Mouse (Mus musculus) midbrain, postnatal 0 days (tissue): ENCODE data around the gene Ppcdc. TPM values are rescaled to one million over a fixed set of nuclear protein-coding genes. Genes with fewer than 3 reads are reported as not detected.

Experiments used
- ATAC-seq: fragments of 200-750 bp; cut with Nextera tagmentation; 2 replicates; pipeline ENCODE4 v1.8.0; 2017; ENCODE audit warnings: moderate number of reproducible peaks, mild to moderate bottlenecking, moderate TSS enrichment, moderate library complexity; ENCODE audit not compliant: low FRiP score
- DNase-seq: peaks from one replicate; pipeline ENCODE4 v3.0.0-alpha.2; 2015; ENCODE audit warnings: low spot score
- H3K27ac ChIP-seq: fragments of 300-500 bp; sonication (generic); 2 replicates; pipeline ENCODE4 v1.5.1; 2014; ENCODE audit warnings: low read depth, mild to moderate bottlenecking, low read length, mixed read lengths
- H3K27me3 ChIP-seq: fragments of 300-500 bp; sonication (generic); 2 replicates; pipeline ENCODE4 v1.6.1; 2014; ENCODE audit warnings: low read length, control low read depth, mixed read lengths; ENCODE audit not compliant: insufficient read depth
- H3K36me3 ChIP-seq: fragments of 300-500 bp; sonication (generic); 2 replicates; pipeline ENCODE4 v1.6.1; 2014; ENCODE audit warnings: low read length, control low read depth, mixed read lengths; ENCODE audit not compliant: insufficient read depth
- H3K4me1 ChIP-seq: fragments of 300-500 bp; sonication (generic); 2 replicates; pipeline ENCODE4 v1.6.1; 2014; ENCODE audit warnings: mild to moderate bottlenecking, control low read depth, antibody characterized with exemption, low read length, mixed read lengths; ENCODE audit not compliant: insufficient read depth
- H3K4me2 ChIP-seq: fragments of 300-500 bp; sonication (generic); 2 replicates; pipeline ENCODE4 v1.6.1; 2014; ENCODE audit warnings: low read depth, mild to moderate bottlenecking, low read length, mixed read lengths; ENCODE audit not compliant: poor library complexity, severe bottlenecking
- H3K4me3 ChIP-seq: fragments of 300-500 bp; sonication (generic); 2 replicates; pipeline ENCODE4 v1.5.1; 2014; ENCODE audit warnings: low read depth, mild to moderate bottlenecking, low read length, moderate library complexity
- H3K9ac ChIP-seq: fragments of 300-500 bp; sonication (generic); replicated peaks from 2 replicates; pipeline ENCODE4 v1.6.1; 2014; ENCODE audit warnings: mild to moderate bottlenecking, low read length, moderate library complexity, mixed read lengths; ENCODE audit not compliant: poor library complexity, severe bottlenecking
- H3K9me3 ChIP-seq: fragments of 300-500 bp; sonication (generic); 2 replicates; pipeline ENCODE4 v1.6.1; 2016; ENCODE audit warnings: low read length, control low read depth
- CTCF ChIP-seq: IDR thresholded peaks from 2 replicates; pipeline ENCODE4 v1.5.1; 2016; ENCODE audit warnings: antibody characterized with exemption, mild to moderate bottlenecking
- WGBS: fragments of 180-500 bp; shearing (Covaris S2); extraction: QIAGEN DNeasy Blood & Tissue Kit; methylation state at CpG from one replicate; pipeline ENCODE4 v1.1.7; 2014; 5-methylcytosine and 5-hydroxymethylcytosine counted together
- polyA plus RNA-seq: library from polyadenylated mRNA; unstranded; fragments of >200 nt; fragmentation: Nextera tagmentation; extraction: Ambion mirVana; gene quantifications from 2 replicates; pipeline ENCODE4 v1.2.1, GENCODE M21; 2015
- total RNA-seq: library from RNA; depleted of rRNA; stranded (reverse); fragments of >200 nt; gene quantifications from 2 replicates; pipeline ENCODE4 v1.2.3, GENCODE M21; 2014

Ppcdc gene
- total and polyA plus RNA-seq, 2 experiments from 2014 or later, result 17.6 to 29.7 TPM

DNA sequence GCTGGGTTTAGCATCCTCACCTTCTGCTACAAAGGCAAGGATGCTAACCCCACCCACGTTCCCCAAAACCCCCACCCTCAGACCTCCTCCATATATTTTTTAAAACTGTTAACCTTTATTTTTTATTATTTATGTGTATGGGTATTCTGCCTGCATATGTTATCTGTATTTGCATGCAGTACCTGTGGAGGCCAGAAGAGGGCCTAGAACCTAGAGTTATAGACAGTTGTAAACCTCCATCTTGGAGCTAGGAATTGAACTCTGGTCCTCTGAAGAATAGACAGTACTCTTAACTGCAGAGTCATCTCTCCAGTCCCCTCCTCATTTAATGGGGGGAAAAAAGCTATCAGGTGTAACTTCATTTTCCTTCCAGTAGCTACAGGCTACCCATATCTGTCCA lies 9.8 kb upstream of the Ppcdc start:
- Histone ChIP-seq H3K36me3 (peaks cover 52% of the 10 kb centered on the region), H3K4me3 (no peak overlapping the region), H3K4me2 (no peak overlapping the region), H3K27ac (no peak overlapping the region), H3K4me1 (no peaks in the 10 kb centered on the region), H3K27me3 (no peaks in the 10 kb centered on the region), H3K9me3 (no peaks in the 10 kb centered on the region), H3K9ac (no peak overlapping the region)
- peak; percentile 68 for TF ChIP-seq CTCF
- DNase-seq, result no peak
- WGBS, result 78% methylated on average over 1 of the region's 1 CpGs
- ATAC-seq, result no peak

DNA sequence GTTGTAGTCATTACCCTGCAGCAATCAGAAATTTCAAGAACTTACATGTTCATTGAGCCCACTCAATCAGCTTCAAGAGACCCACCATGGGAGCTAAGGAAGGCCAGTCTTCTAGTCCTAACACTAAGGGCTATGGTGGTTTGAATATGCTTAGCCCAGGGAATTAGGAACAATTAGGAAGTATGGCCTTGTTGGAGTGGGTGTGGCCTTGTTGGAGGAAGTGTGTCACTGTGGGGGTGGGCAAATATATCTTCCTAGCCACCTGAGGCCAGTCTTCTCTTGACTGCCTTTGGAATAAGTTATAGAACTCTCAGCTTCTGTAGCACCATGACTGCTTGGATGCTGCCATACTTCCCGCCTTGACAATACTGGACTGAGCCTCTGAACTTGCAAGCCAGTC lies 696 bp upstream of the Ppcdc start:
- Histone ChIP-seq H3K4me2 (no peak overlapping the region), H3K36me3 (peaks cover 23% of the 10 kb centered on the region), H3K27me3 (no peaks in the 10 kb centered on the region), H3K27ac (peak overlapping the region; percentile 32; the same call in 1 of the 2 replicates), H3K4me3 (no peak overlapping the region), H3K9me3 (no peaks in the 10 kb centered on the region), H3K9ac (no peak overlapping the region), H3K4me1 (peaks cover 4% of the 10 kb centered on the region; the same call in 1 of the 2 replicates)
- WGBS, result 92% methylated on average over 1 of the region's 1 CpGs
- no peak for ATAC-seq
- no peak for TF ChIP-seq CTCF
- no peak for DNase-seq

DNA sequence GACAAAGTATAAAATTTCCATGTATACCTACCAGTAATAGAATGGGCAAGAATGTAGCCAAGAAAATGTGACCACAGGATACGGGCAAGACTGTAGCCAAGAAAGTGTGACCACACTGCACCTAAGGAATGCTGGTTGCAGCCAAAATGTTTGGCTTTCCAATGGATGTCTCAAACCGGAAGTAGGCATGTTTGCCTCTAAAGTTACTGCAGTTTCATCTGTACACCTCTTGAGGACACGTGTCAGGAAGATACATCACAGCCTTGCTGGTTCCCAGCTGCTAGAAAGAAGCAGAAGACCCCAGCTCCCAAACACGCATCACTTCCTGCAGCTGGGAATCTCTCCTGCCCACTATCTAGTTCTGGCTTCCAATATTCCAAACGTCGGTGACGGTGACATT lies 841 bp downstream of the Ppcdc start:
- Histone ChIP-seq H3K4me3 (peak overlapping the region; percentile 44), H3K9ac (peak overlapping the region; percentile 64; the same call in 1 of the 2 replicates), H3K4me1 (peaks cover 4% of the 10 kb centered on the region; the same call in 1 of the 2 replicates), H3K36me3 (peaks cover 13% of the 10 kb centered on the region), H3K4me2 (peak overlapping the region; percentile 68), H3K27me3 (no peaks in the 10 kb centered on the region), H3K9me3 (no peaks in the 10 kb centered on the region), H3K27ac (peak overlapping the region; percentile 77)
- peak; percentile 22 for DNase-seq
- TF ChIP-seq CTCF, result no peak
- no peak for ATAC-seq
- 43% methylated on average over 7 of the region's 7 CpGs for WGBS

DNA sequence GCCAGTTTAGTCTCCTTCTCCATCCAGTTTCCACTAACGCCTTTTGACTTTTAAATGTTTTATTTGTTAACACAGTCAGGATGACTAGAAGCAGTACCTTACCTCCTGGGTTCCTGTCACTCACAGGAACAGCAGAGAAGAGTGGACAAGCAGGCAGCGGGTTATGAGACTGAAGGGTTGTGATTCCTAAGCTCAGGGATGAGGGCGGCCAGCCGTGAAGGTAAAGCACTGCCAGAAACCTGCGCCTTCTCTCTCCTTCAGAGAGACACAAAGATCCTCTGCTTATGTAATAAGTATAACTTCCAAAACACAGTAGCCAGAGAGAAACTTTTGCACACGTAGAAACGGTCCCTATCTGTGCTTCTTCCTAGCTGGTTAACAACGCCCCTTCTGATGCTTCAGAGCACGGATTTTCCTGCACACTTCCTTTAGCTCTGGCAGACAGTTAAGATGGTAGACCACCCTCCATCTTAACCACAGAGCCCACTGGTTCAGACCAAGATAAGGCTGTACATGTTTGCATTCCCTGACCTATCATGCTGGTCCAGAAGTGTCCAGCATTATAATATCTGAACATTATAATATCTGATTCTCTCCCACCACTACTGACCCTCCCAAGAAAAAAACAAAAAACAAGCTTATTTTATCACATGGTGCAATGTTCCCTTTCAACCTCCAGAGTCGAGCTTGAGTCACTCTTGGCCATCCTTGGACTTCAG lies 1.9 kb downstream of the Ppcdc start:
- TF ChIP-seq CTCF, result no peak
- H3K36me3 ChIP-seq, result peaks cover 6% of the 10 kb centered on the region
- no peak overlapping the region for H3K4me3 ChIP-seq
- no peak for DNase-seq
- H3K9me3 ChIP-seq, result no peaks in the 10 kb centered on the region
- no peak for ATAC-seq
- H3K4me2 ChIP-seq, result no peak overlapping the region
- no peaks in the 10 kb centered on the region for H3K27me3 ChIP-seq
- peaks cover 4% of the 10 kb centered on the region; the same call in 1 of the 2 replicates for H3K4me1 ChIP-seq
- WGBS, result 71% methylated on average over 10 of the region's 10 CpGs
- no peak overlapping the region for H3K9ac ChIP-seq
- no peak overlapping the region for H3K27ac ChIP-seq

DNA sequence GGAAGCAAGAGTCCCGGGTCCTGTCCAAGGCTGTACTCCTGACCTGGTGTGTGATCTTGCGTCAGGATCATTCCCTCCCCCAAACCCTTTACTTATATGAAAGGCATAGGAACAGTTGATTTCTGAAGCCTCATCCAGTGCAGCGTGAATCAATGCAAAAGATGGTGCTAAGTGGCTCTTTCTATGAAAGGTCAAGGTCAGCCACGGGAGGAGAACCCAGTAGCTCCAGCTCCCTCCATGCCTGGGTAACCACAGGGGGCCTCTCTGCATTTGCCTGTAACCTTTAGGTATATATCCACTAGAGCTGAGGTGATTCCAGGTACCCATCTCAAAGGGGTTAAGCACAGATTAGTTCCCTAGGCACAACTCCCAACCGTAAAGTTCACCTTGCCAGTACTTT lies 3.8 kb downstream of the Ppcdc start:
- TF ChIP-seq CTCF, result no peak
- Histone ChIP-seq H3K4me2 (no peak overlapping the region), H3K4me1 (peaks cover 4% of the 10 kb centered on the region; the same call in 1 of the 2 replicates), H3K4me3 (no peak overlapping the region), H3K36me3 (0 out of 2 replicates have a peak, but pooled peaks cover under 1% of the 10 kb centered on the region), H3K27ac (no peak overlapping the region), H3K9me3 (no peaks in the 10 kb centered on the region), H3K9ac (no peak overlapping the region), H3K27me3 (no peaks in the 10 kb centered on the region)
- DNase-seq (no peak), ATAC-seq (no peak)
- WGBS, result 88% methylated on average over 5 of the region's 5 CpGs

DNA sequence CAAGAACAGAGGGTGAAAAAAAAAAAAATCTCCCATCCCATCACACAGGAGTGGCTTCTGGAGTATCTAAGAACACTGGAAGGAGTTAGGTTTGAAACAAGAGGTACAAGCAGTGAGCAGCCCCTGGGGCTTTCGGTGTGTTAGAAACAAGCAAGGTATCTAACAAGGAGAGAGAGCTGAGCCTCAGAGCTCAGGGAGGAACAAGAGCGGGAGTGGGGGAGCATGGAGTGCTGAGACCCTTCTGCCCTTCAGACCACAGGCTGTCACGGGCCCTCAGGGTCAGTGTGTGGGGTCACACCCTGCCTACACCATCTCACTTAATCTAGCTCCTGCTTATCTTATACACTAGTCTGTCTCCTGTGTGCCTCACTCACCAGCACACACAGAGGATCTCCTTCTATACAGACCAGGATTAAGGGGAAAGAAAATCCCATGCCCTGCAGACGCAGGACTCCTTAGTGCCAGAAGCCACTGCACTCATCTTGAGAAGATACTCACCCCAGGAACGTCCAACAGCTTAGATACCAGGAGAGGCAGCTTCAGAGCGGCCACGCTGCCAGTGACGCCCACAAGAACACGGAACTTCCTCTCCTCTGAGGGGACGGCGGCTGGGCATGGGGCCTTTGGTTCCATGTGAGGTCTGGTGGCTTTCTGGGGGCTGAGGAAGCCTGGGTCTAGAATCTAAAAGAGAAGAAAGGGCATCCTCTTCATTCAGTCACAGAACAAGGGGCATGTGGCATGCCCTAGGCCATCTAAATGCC lies 5.3 kb downstream of the Ppcdc start:
- TF ChIP-seq CTCF, result no peak
- Histone ChIP-seq H3K27me3 (no peaks in the 10 kb centered on the region), H3K9me3 (no peaks in the 10 kb centered on the region), H3K36me3 (no peaks in the 10 kb centered on the region), H3K4me1 (peaks cover 4% of the 10 kb centered on the region; the same call in 1 of the 2 replicates), H3K27ac (no peak overlapping the region), H3K4me3 (no peak overlapping the region), H3K9ac (no peak overlapping the region), H3K4me2 (no peak overlapping the region)
- ATAC-seq, result no peak
- no peak for DNase-seq
- WGBS, result 88% methylated on average over 11 of the region's 11 CpGs
